Mouse (Mus musculus) thymus, postnatal 14 days (tissue): ENCODE measurements around the gene Dnaic1.
"Not testable (repeated sequence)": the region's sequence is repeated elsewhere in the genome, so short reads cannot be mapped to it uniquely, and the experiment has no call there.

Experiments
- DNase-seq: peaks from one replicate; pipeline ENCODE4 v3.0.0; 2021

Gene Dnaic1

GRCm38 (mm10) chr4:41671500-41671899, 101.9 kb downstream of the Dnaic1 start:
- DNase-seq, result no peak

DNA sequence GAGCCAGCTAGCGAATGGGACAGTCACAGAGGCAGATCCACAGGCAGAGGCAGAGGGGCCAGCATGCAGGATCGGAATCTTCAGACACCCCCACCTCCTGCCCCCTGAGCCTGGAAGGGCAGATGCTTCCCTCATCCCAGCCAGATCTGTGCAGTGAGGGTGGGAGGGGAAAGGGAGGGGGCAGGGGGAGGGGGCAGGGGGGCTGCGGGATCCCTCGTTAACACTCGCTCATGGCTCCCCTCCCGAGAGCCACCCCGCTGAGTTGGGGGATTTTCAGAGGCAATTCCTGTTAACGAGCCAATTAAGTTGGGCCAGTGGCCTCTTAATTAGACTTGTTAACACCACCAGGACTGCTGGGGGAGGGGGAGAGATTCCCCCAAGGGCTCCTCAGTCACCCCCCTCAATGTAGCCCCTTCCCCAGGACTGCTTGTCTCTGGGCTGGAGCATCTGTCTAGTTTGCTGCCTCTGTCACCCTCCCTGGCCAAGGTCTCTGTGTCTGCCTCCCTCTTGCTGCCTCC, 102.4 kb downstream of the Dnaic1 start:
- DNase-seq, result no peak

DNA sequence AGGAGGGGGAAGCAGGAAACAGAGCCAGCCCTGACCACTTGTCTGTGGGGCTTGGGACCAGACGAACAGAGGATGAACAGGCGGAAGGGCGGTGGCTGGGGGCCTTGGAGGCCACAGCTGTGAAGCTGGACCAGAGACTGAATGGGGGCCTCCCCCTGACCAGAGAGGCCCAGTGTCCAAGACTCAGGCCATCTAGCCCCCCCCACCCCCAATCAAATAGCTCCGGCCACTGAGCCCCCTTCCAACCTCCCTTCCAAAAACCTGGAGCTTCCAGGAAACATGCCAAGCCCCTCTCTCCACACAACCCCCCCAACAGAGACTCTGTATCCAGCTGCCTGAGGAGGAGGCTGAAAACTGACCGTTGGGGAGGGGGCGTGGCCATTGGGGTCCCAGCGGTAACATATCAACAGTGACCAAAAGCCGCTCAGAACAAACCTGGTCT, 103.0 kb downstream of the Dnaic1 start:
- no peak for DNase-seq

GRCm38 (mm10) chr4:41673186-41673585, 103.6 kb downstream of the Dnaic1 start:
- DNase-seq, result no peak

DNA sequence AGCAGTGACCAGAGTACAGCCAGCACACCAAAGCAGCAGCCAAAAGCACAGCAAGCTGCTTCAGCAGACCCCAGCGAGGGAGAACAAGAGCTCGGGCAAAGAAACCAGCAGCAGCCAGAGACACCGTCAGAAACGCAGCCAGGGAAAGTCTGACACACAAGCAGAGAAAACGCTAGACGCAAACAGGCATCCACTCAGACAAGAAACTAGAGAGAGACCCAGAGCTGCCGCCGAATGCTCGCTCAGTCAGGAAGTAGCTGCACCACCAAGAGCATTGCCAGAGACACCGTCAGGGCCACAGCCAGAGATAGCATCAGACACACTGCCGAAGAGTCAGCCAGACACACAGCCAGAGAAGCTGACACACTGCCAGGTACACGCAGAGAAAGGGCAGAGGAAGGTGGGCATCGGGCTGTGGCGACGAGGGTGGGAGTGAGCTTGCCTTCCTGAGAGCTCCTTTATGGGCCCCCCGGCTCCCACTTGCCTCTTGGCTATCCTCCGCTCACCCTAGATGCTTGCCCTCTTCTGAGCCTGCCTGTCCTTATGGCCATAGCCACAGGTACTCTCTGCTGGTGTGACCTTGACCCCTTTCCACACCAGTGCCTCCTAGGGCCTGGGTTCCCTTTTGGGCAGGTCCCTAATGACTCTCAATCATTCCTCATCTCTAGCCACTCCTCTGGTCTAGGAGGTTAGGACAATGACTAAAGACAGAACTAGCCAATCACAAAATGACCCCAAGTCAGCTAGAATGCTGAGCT, 106.9 kb downstream of the Dnaic1 start:
- DNase-seq, result no peak

- DNase-seq, result no peak
Observed at GRCm38 (mm10) chr4:41677006-41677629, 107.5 kb downstream of the Dnaic1 start.

DNA sequence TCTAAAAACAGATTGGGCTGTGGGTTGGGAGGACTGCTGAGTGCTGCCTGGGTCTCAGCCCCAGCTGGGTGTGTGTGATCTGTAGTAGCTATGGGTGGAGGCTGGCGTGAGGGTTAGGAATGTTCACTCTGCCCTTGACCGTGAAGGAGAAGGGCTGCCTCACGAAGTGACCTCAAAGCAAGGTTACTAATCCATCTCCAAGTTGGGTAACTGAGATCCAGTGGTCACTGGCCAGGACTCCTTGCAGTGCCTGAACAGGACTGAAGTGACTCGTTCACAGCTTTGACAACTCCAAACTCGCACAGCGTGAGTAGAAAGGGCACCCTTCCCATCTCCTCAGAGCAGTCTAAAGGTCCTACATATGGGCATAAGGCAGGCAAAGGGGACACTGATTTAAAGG, 109.3 kb downstream of the Dnaic1 start:
- no peak for DNase-seq

- no peak for DNase-seq
Observed at GRCm38 (mm10) chr4:41679291-41679690, 109.7 kb downstream of the Dnaic1 start.

GRCm38 (mm10) chr4:41681176-41681575, 111.6 kb downstream of the Dnaic1 start:
- DNase-seq, result no peak

DNA sequence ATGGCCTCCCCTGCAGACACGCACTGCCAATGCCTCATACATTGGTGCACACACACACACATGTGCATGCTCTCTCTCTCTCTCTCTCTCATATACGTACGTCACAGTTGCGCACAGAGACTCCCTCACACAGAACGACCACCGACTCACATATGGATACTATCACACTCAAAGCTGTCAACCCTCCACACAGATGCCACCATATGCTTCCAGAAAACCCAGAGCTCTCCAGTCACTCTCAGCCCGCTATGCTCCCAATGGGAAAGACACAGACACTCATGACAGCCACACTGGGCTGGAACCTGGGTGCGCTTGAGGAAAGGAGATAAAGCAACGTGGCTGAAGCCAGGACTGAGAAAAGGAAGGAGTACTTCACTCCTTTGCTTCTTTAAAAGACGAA, 112.4 kb downstream of the Dnaic1 start:
- no peak for DNase-seq

GRCm38 (mm10) chr4:41682789-41683188, 113.2 kb downstream of the Dnaic1 start:
- DNase-seq, result no peak

- not testable (repeated sequence) for DNase-seq
Observed at GRCm38 (mm10) chr4:41683303-41683702, 113.7 kb downstream of the Dnaic1 start.

- DNase-seq, result not testable (repeated sequence)
Observed at GRCm38 (mm10) chr4:41684131-41684930, 114.8 kb downstream of the Dnaic1 start.

DNA sequence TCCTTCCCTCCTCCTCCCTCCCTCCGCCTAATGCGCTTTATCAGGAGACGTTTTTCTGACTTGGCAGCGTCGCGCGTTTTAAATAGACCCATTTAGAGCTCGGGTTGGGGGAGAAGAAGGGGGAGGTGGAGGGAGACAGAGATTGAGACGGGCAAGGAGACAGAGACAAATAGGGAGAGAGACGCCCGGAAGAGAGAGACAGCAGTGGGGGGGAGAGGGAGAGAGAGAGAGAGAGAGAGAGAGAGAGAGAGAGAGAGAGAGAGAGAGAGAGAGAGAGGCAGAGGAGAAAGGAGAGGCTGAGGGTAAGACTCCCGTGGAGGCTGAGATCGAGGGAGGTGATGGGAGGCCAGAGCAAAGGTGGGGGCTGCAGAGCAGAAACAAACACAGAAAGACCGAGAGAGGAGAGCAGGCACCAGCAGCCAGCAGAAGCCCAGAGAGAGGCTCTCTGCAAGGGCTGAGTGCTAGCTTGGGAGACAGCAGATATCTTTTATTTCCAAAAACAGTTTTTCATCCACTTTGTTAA, 115.4 kb downstream of the Dnaic1 start:
- DNase-seq, result not testable (repeated sequence)

GRCm38 (mm10) chr4:41685882-41686492, 116.4 kb downstream of the Dnaic1 start:
- DNase-seq, result not testable (repeated sequence)
